Mouse (Mus musculus): Measurements from ENCODE around the gene Pak6.

- TF ChIP-seq CTCF (conservative IDR thresholded peaks at IDR 0.05; ENCODE audit: insufficient read depth, insufficient read length, low read depth, low read length) (no peak), POLR2A (IDR thresholded peaks at IDR 0.05; ENCODE audit: low read depth, low read length) (no peak)
Observed at GRCm38 (mm10) chr2:118745915-118746901, 83.1 kb downstream of the Pak6 start.

Measured in kidney, adult 2 months (tissue).